Mouse (Mus musculus) heart, postnatal 0 days (tissue): Measurements from ENCODE around the gene Hfe. TPM values are rescaled to one million over a fixed set of nuclear protein-coding genes. Genes with fewer than 3 reads are reported as not detected.

Experiments
- ATAC-seq: fragments of 200-750 bp; cut with Nextera tagmentation; 2 replicates; pipeline ENCODE4 v1.8.0; 2017; ENCODE audit warnings: low read depth, moderate number of reproducible peaks, moderate library complexity; ENCODE audit not compliant: insufficient read depth
- DNase-seq: peaks from one replicate; pipeline ENCODE4 v3.0.0-alpha.2; 2016; ENCODE audit warnings: low spot score
- H3K27ac ChIP-seq: fragments of 300-500 bp; sonication (generic); 2 replicates; pipeline ENCODE4 v1.5.1; 2014; ENCODE audit warnings: low read depth, mild to moderate bottlenecking
- H3K27me3 ChIP-seq: fragments of 300-500 bp; sonication (generic); 2 replicates; pipeline ENCODE4 v1.6.1; 2014; ENCODE audit warnings: low read length, mixed read lengths; ENCODE audit not compliant: control insufficient read depth, insufficient read depth
- H3K36me3 ChIP-seq: fragments of 300-500 bp; sonication (generic); replicated peaks from 2 replicates; pipeline ENCODE4 v1.6.1; 2014; ENCODE audit warnings: low read length, mixed read lengths; ENCODE audit not compliant: control insufficient read depth, insufficient read depth
- H3K4me1 ChIP-seq: fragments of 300-500 bp; sonication (generic); 2 replicates; pipeline ENCODE4 v1.6.1; 2014; ENCODE audit warnings: antibody characterized with exemption; ENCODE audit not compliant: control insufficient read depth, insufficient read depth
- H3K4me2 ChIP-seq: fragments of 300-500 bp; sonication (generic); 2 replicates; pipeline ENCODE4 v1.6.1; 2014; ENCODE audit warnings: low read depth, mild to moderate bottlenecking, low read length, moderate library complexity
- H3K4me3 ChIP-seq: fragments of 300-500 bp; sonication (generic); 2 replicates; pipeline ENCODE4 v1.5.1; 2014; ENCODE audit warnings: low read depth, low read length
- H3K9ac ChIP-seq: fragments of 300-500 bp; sonication (generic); replicated peaks from 2 replicates; pipeline ENCODE4 v1.6.1; 2014; ENCODE audit warnings: low read depth, low read length, mixed read lengths
- H3K9me3 ChIP-seq: fragments of 300-500 bp; sonication (generic); replicated peaks from 2 replicates; pipeline ENCODE4 v1.6.1; 2016; ENCODE audit warnings: low read length; ENCODE audit not compliant: control insufficient read depth
- CTCF ChIP-seq: IDR thresholded peaks from 2 replicates; pipeline ENCODE4 v1.5.1; 2016; ENCODE audit warnings: antibody characterized with exemption, control low read depth, low read depth
- EP300 ChIP-seq: IDR thresholded peaks from 2 replicates; pipeline ENCODE4 v1.6.1; 2016; ENCODE audit warnings: antibody characterized with exemption, low read depth
- WGBS: fragments of 180-500 bp; shearing (Covaris S2); extraction: QIAGEN DNeasy Blood & Tissue Kit; methylation state at CpG from one replicate; pipeline ENCODE4 v1.1.7; 2014; 5-methylcytosine and 5-hydroxymethylcytosine counted together
- polyA plus RNA-seq: library from polyadenylated mRNA; unstranded; fragments of >200 nt; fragmentation: Nextera tagmentation; extraction: Ambion mirVana; gene quantifications from 2 replicates; pipeline ENCODE4 v1.2.1, GENCODE M21; 2015
- total RNA-seq: library from RNA; depleted of rRNA; stranded (reverse); fragments of >200 nt; gene quantifications from 2 replicates; pipeline ENCODE4 v1.2.3, GENCODE M21; 2014; ENCODE audit warnings: low replicate concordance

The Hfe gene
- total and polyA plus RNA-seq, 2 experiments from 2014 or later, result 21.4 to 22.3 TPM

- Histone ChIP-seq H3K4me3 (no peak overlapping the region), H3K4me1 (0 out of 2 replicates have a peak, but pooled peaks cover 4% of the 10 kb centered on the region), H3K9ac (no peak overlapping the region), H3K27me3 (no peaks in the 10 kb centered on the region), H3K9me3 (no peaks in the 10 kb centered on the region), H3K4me2 (no peak overlapping the region), H3K27ac (no peak overlapping the region), H3K36me3 (no peaks in the 10 kb centered on the region)
- TF ChIP-seq CTCF (no peak), EP300 (no peak)
- ATAC-seq, result peak; percentile 45; the same call in 1 of the 2 replicates
- peak; percentile 45 for DNase-seq
- 18% methylated on average over 8 of the region's 8 CpGs for WGBS
These were observed 19.8 kb upstream of the Hfe start for GRCm38 (mm10) chr13:23730479-23730878.

- no peak for ATAC-seq
- 0 out of 2 replicates have a peak, but pooled peaks cover 4% of the 10 kb centered on the region for H3K4me1 ChIP-seq
- H3K9ac ChIP-seq, result no peak overlapping the region
- no peaks in the 10 kb centered on the region for H3K27me3 ChIP-seq
- no peak overlapping the region for H3K27ac ChIP-seq
- H3K4me3 ChIP-seq, result no peak overlapping the region
- no peaks in the 10 kb centered on the region for H3K36me3 ChIP-seq
- DNase-seq, result no peak
- WGBS, result 89% methylated on average over 5 of the region's 5 CpGs
- no peaks in the 10 kb centered on the region for H3K9me3 ChIP-seq
- no peak overlapping the region for H3K4me2 ChIP-seq
- no peak for TF ChIP-seq CTCF
- TF ChIP-seq EP300, result no peak
These were observed 19.1 kb upstream of the Hfe start for GRCm38 (mm10) chr13:23729706-23730105.

- ATAC-seq (no peak), DNase-seq (no peak)
- H3K27me3 ChIP-seq, result no peaks in the 10 kb centered on the region
- H3K4me2 ChIP-seq, result no peak overlapping the region
- H3K36me3 ChIP-seq, result no peaks in the 10 kb centered on the region
- 0 out of 2 replicates have a peak, but pooled peaks cover 7% of the 10 kb centered on the region for H3K4me1 ChIP-seq
- no peak overlapping the region for H3K4me3 ChIP-seq
- whole genome bisulfite sequencing, result 84% methylated on average over 9 of the region's 9 CpGs
- H3K9ac ChIP-seq, result no peak overlapping the region
- TF ChIP-seq CTCF, result no peak
- TF ChIP-seq EP300, result no peak
- no peaks in the 10 kb centered on the region for H3K9me3 ChIP-seq
- H3K27ac ChIP-seq, result peak overlapping the region; percentile 30; the same call in 1 of the 2 replicates
These were observed 18.5 kb upstream of the Hfe start for GRCm38 (mm10) chr13:23729192-23729525.

- DNase-seq (no peak), ATAC-seq (no peak)
- H3K27ac ChIP-seq, result peak overlapping the region; percentile 30; the same call in 1 of the 2 replicates
- H3K36me3 ChIP-seq, result no peaks in the 10 kb centered on the region
- H3K27me3 ChIP-seq, result no peaks in the 10 kb centered on the region
- H3K9me3 ChIP-seq, result no peaks in the 10 kb centered on the region
- H3K4me3 ChIP-seq, result no peak overlapping the region
- TF ChIP-seq EP300 (no peak), CTCF (no peak)
- no peak overlapping the region for H3K9ac ChIP-seq
- 67% methylated on average over 18 of the region's 18 CpGs for WGBS
- H3K4me2 ChIP-seq, result no peak overlapping the region
- 0 out of 2 replicates have a peak, but pooled peaks cover 8% of the 10 kb centered on the region for H3K4me1 ChIP-seq
These were observed 18.0 kb upstream of the Hfe start for GRCm38 (mm10) chr13:23728472-23729191.

- Histone ChIP-seq H3K36me3 (no peaks in the 10 kb centered on the region), H3K27ac (no peak overlapping the region), H3K9me3 (no peaks in the 10 kb centered on the region), H3K4me2 (no peak overlapping the region), H3K4me1 (0 out of 2 replicates have a peak, but pooled peaks cover 8% of the 10 kb centered on the region), H3K4me3 (no peak overlapping the region), H3K27me3 (no peaks in the 10 kb centered on the region), H3K9ac (no peak overlapping the region)
- TF ChIP-seq CTCF (no peak), EP300 (no peak)
- WGBS, result no CpG with 5 or more reads among the region's 1 CpGs
- ATAC-seq (no peak), DNase-seq (no peak)
These were observed 14.6 kb upstream of the Hfe start for GRCm38 (mm10) chr13:23725213-23725612.
